20 mouse cellular contexts compared by ENCODE assay signal in the genomic region with DNA sequence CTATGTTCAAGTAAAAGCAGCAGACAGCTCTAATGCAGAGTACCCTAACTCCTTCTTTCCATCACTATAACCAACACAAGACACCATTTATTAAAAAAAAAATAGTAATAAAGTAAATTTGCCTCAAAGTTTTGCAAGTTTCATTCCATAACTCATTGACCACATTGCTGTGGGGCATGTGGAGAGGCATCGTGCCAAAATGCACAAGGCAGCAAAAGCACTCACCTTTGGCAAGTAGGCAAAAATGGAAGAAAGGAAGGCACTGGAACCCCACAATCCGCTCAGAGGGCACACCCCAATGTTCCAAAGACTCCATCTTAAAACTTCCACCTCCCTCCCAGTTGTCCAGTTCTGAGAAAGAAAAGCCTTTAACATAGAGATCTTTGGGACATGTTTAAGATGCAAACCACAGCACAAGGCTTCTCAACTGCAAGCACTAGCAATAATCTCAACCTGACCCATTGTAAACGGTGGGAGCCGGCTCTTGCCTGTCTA. TPM values are rescaled to one million over a fixed set of nuclear protein-coding genes. Genes with fewer than 3 reads are reported as not detected.
A peak's percentile ranks its signal among the peaks of the same experiment; 100 is the strongest.
DNase-seq lines count a peak whose midpoint lies in the region; ATAC-seq lines count a peak whose summit lies in the region.
"Had no signal": no experiment of that assay in that cellular context is flagged by ENCODE, and none has a peak within 500 bp of the region (broad histone marks: within the 10 kb centered on the region; RNA-seq: fewer than 3 reads in every experiment).

No protein-coding gene starts in this region.

- H3K36me3 ChIP-seq in kidney, embryonic 15.5 days = no peaks in the 10 kb centered on the region
- H3K36me3 ChIP-seq: embryonic facial prominence, embryonic 10.5 days; forebrain, embryonic 15.5 days; heart, embryonic 12.5 days; hindbrain, embryonic 15.5 days had no signal

- no peak overlapping the region for H3K27ac ChIP-seq in kidney, embryonic 15.5 days
- H3K27ac ChIP-seq: embryonic facial prominence, embryonic 10.5 days; forebrain, embryonic 15.5 days; hindbrain, embryonic 15.5 days had no signal

- ATAC-seq in kidney, embryonic 15.5 days (replicated peaks; ENCODE audit: low FRiP score) = no peak
- ATAC-seq: activated CD4-positive, CD25-positive, alpha-beta regulatory T cell, adult 4 months; CD4-positive, CD25-positive, alpha-beta regulatory T cell, adult 4 months; forebrain, embryonic 15.5 days had no signal

- no peak overlapping the region for H3K9ac ChIP-seq in kidney, embryonic 15.5 days
- H3K9ac ChIP-seq: forebrain, embryonic 15.5 days; heart, embryonic 12.5 days; hindbrain, embryonic 15.5 days had no signal

- peak; percentile 35 for DNase-seq in kidney, adult 11 months
- DNase-seq in kidney, adult 18-20 months = no peak
- peak; percentile 60 to 61 for DNase-seq in kidney, postnatal 25 days
- DNase-seq in 3134 (ENCODE audit: extremely low read depth, insufficient read length, low spot score) (peak; percentile 41), NIH3T3 (ENCODE audit: low read depth) (peak; percentile 60)
- DNase-seq in adrenal gland, postnatal 14 days = no peak
- DNase-seq: adrenal gland, postnatal 25 days; B cell, adult 2 months; cerebellum, adult 9-11 months; gastrocnemius, postnatal 10 days had no signal

- peaks cover 17% of the 10 kb centered on the region for H3K4me1 ChIP-seq in kidney, embryonic 15.5 days
- H3K4me1 ChIP-seq: forebrain, embryonic 15.5 days had no signal

- H3K27me3 ChIP-seq in kidney, embryonic 15.5 days = no peaks in the 10 kb centered on the region
- H3K27me3 ChIP-seq: forebrain, embryonic 15.5 days; heart, embryonic 12.5 days; hindbrain, embryonic 15.5 days; Patski had no signal

- H3K4me3 ChIP-seq in kidney, embryonic 15.5 days (replicated peaks) = no peak overlapping the region
- H3K4me3 ChIP-seq: embryonic facial prominence, embryonic 10.5 days; erythroblast, embryonic 14.5 days; forebrain, embryonic 15.5 days; heart, embryonic 12.5 days; hindbrain, embryonic 15.5 days had no signal

- H3K4me2 ChIP-seq in kidney, embryonic 15.5 days = no peak overlapping the region
- H3K4me2 ChIP-seq: forebrain, embryonic 15.5 days; heart, embryonic 12.5 days; hindbrain, embryonic 15.5 days had no signal

- 92% methylated on average over 4 of the region's 4 CpGs for WGBS in kidney, embryonic 15.5 days

- H3K9me3 ChIP-seq in kidney, embryonic 15.5 days (replicated peaks) = no peaks in the 10 kb centered on the region
- H3K9me3 ChIP-seq: embryonic facial prominence, embryonic 10.5 days; forebrain, embryonic 15.5 days; G1E; heart, embryonic 12.5 days; hindbrain, embryonic 15.5 days had no signal

RNA-seq across cellular contexts. Expression of gene Ppp2r5e, which starts 50.6 kb away (rescaled TPM):
- polyA plus RNA-seq in kidney, embryonic 15.5 days (2015; fragmentation: Nextera tagmentation; extraction: Ambion mirVana) = 12.4 and 13.6 TPM in 2 replicates
- total RNA-seq in adrenal gland, postnatal 14 days (2021) = 44.4 and 47.5 TPM in 2 replicates

Comparison
In these comparisons a context has a peak if more than half of its experiments do, and no peak if none do; other contexts are left out.
1. DNase-seq: peak in kidney, adult 11 months (single experiment), kidney, postnatal 25 days (2 of 2), 3134 (single experiment) and NIH3T3 (single experiment); none in kidney, adult 18-20 months (single experiment) and adrenal gland, postnatal 14 days (single experiment).